Mouse (Mus musculus): Measurements from ENCODE around the gene Tns2. TPM values are rescaled to one million over a fixed set of nuclear protein-coding genes. Genes with fewer than 3 reads are reported as not detected.
A peak's percentile ranks its signal among the peaks of the same experiment; 100 is the strongest.

Tns2 gene
- 9.2 TPM in 2 replicates for total RNA-seq (2014; rRNA removed)
- polyA plus RNA-seq (2015; fragmentation: Nextera tagmentation; extraction: Ambion mirVana) = 5.5 and 6.2 TPM in 2 replicates

DNA sequence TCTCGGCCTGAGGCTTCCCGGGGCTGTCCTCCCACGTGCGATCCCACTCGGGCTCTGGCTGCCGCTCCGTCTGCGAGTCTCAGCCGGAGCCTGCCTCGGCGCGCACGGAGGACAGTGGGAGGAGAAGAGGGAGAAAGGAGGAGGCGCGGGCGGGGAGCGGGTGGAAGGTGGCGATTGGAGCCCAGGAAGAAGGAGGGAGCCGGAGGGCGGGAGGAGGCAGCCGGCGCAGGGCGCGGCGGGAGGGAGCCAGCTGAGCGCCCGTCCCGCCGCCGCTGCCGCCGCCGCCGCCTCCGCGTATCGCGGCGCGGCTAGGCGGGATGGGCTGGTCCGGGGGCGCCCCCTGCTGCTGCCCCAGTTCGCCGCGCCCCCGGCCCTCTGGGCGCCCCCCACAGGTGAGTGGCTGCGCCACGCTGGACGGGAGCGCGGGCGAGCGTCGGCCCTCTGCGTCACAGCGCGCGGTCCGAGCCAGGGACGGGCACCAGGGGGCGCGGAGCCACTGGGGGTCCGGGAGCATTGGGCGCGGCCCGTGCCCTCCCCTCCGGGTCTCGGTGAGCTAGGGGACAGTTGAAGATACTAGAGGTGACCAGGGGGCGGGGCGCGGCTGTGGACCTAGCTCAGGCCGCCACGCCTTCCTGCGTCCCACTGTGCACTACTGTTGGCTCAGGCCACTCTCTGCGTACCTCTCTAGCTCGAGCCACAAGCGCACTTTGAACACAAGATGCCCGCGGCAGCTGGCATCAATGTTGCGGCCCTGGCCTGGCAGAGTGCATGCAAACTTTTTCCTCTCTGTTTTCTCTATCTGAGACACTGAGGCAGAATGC lies at the start of gene Tns2:
TSS of gene Tns2 (plus strand) at position 253 of the 821 bp plus-strand sequence.
- Histone ChIP-seq H3K9ac (replicated peaks; ENCODE audit: low read length) (peak within 1 kb of the TSS; percentile 52), H3K36me3 (ENCODE audit: insufficient read depth, low read length) (peaks cover 16% of the 10 kb centered on the region; the same call in 1 of the 2 replicates), H3K4me2 (ENCODE audit: low read depth, low read length) (peak within 1 kb of the TSS; percentile 68), H3K27ac (peak within 1 kb of the TSS; percentile 72), H3K4me3 (ENCODE audit: low read length) (peak within 1 kb of the TSS; percentile 49), H3K9me3 (ENCODE audit: low read length) (no peaks in the 10 kb centered on the region), H3K4me1 (ENCODE audit: insufficient read depth, low read length) (peaks cover 20% of the 10 kb centered on the region), H3K27me3 (ENCODE audit: insufficient read depth, low read length) (no peaks in the 10 kb centered on the region)
- under 1% methylated on average over 40 of the region's 82 CpGs for WGBS
- DNase-seq (ENCODE audit: low spot score) (peak; percentile 67), ATAC-seq (peak; percentile 48)
- TF ChIP-seq CTCF (IDR thresholded peaks at IDR 0.05; ENCODE audit: low read depth) = no peak; the same call in 1 of the 2 replicates

DNA sequence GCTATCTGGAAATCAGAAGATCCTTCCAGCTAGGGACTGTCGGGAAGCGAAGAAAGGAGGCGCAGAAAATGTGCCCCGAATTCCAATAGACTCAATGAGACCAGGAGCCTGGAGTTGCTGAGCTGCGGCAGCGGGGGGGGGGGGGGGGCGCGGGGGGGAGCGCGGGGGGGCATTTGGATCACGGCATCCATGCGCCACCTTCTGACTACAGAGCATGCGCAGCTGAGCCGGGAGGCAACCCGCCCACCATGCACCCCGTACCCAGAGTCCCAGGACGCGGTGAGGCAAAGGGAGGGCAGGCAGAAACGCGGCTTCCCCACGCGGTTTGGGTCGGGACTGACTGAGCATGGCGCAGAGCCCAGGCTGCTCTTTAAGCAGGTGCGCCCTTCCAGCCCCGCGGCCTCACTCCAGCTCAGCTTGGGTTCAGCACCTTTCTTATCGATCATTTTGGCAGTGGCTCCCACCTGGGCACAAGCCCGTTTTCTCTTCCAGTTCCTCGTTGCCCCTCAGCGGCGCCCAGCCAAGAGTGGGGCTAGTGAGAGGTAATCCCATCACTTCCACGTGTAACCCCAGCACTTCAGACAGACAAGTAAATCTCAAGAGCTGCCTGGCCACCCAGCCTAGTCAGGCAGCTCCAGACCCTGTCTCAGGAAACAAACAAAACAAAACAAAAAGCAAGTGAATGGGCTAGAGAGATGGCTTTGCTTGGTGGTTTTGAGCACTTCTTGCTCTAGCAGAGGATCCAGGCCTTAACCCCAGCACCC lies 48.1 kb upstream of the Tns2 start:
- H3K36me3 ChIP-seq (ENCODE audit: insufficient read depth, low read length) = no peaks in the 10 kb centered on the region
- WGBS = 1% methylated on average over 28 of the region's 33 CpGs
- no peaks in the 10 kb centered on the region for H3K27me3 ChIP-seq (ENCODE audit: insufficient read depth, low read length)
- H3K4me3 ChIP-seq (ENCODE audit: low read length) = peak overlapping the region; percentile 42
- peak overlapping the region; percentile 57 for H3K4me2 ChIP-seq (ENCODE audit: low read depth, low read length)
- DNase-seq (ENCODE audit: low spot score) = peak; percentile 82
- peak; percentile 51 for TF ChIP-seq CTCF (IDR thresholded peaks at IDR 0.05; ENCODE audit: low read depth)
- no peaks in the 10 kb centered on the region for H3K9me3 ChIP-seq (ENCODE audit: low read length)
- no peaks in the 10 kb centered on the region for H3K4me1 ChIP-seq (ENCODE audit: insufficient read depth, low read length)
- H3K27ac ChIP-seq = peak overlapping the region; percentile 49; the same call in 1 of the 2 replicates
- ATAC-seq = peak; percentile 89
- peak overlapping the region; percentile 31 for H3K9ac ChIP-seq (replicated peaks; ENCODE audit: low read length)

DNA sequence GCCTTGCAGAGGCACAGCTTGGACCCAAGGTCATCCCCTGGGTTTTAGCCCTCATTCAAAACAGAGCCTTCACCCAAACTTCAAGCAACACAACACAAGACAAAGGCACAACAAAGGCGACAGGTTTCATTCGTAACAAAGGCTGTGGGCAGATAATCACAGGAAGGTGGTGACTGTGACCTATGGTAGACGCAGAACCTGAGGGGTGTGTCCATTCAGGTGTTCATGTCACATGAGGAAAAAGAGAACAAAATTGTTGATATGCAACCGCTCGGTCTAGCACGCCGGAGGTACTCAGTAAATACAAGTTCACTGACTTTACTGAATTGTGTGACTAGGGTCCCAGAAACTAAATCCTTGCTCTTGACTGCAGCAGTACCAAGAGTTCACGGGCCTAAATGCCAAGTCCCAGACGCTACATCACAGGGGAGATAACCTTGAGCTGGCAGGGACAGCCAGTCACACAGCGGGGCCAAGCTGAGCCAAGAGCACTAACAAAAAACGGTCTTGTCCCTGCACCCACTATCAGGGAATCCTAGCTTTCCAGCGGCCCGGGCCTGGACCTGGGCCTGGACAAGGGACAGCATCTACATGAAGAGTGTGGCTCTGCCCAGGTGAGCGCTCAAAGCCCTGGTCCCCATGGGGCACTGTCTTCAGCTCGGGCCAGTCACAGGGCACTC lies 43.6 kb upstream of the Tns2 start:
- no peaks in the 10 kb centered on the region for H3K4me1 ChIP-seq (ENCODE audit: insufficient read depth, low read length)
- no peak overlapping the region for H3K27ac ChIP-seq
- no peak for TF ChIP-seq CTCF (IDR thresholded peaks at IDR 0.05; ENCODE audit: low read depth)
- no peaks in the 10 kb centered on the region for H3K27me3 ChIP-seq (ENCODE audit: insufficient read depth, low read length)
- no peak overlapping the region for H3K4me2 ChIP-seq (ENCODE audit: low read depth, low read length)
- ATAC-seq (no peak), DNase-seq (ENCODE audit: low spot score) (no peak)
- no peak overlapping the region for H3K4me3 ChIP-seq (ENCODE audit: low read length)
- H3K36me3 ChIP-seq (ENCODE audit: insufficient read depth, low read length) = no peaks in the 10 kb centered on the region
- H3K9me3 ChIP-seq (ENCODE audit: low read length) = no peaks in the 10 kb centered on the region
- 91% methylated on average over 15 of the region's 15 CpGs for WGBS
- no peak overlapping the region for H3K9ac ChIP-seq (replicated peaks; ENCODE audit: low read length)

DNA sequence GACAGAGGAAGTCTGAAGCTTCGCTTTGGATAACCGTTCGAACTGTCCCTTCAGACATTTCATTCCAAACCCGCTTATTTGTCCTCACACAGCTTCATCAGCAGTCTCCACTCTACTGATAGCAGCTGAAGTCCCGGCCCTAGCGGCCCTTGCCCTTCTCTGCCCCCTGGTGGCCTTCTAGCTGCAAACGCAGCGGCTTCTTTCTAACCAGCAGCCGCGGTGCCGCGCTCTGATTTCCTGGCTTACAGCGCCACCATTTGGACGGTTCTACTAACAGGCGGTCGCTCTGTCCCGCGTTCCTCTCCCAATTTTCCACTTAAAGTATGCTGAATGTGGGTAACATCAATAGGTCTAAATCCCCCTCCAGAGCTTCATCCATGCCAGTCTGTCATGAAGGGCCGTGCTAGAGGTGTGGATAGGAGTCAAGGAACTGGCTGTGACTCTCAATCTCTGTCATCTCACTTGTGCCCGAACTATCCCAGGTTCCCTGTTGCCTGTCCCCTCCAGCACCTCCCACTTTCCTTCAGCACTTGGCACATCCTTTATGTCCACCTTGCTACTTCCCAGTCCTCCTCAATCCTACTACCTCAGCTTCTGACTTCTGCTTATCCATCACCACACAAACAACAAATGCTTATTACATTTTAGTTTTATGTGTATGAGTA lies 34.4 kb upstream of the Tns2 start:
- no peaks in the 10 kb centered on the region for H3K9me3 ChIP-seq (ENCODE audit: low read length)
- no peak overlapping the region for H3K9ac ChIP-seq (replicated peaks; ENCODE audit: low read length)
- 6% methylated on average over 20 of the region's 20 CpGs for WGBS
- H3K4me1 ChIP-seq (ENCODE audit: insufficient read depth, low read length) = 0 out of 2 replicates have a peak, but pooled peaks cover 5% of the 10 kb centered on the region
- ATAC-seq (peak; percentile 92), DNase-seq (ENCODE audit: low spot score) (peak; percentile 98)
- H3K4me2 ChIP-seq (ENCODE audit: low read depth, low read length) = no peak overlapping the region
- no peaks in the 10 kb centered on the region for H3K36me3 ChIP-seq (ENCODE audit: insufficient read depth, low read length)
- no peak overlapping the region for H3K4me3 ChIP-seq (ENCODE audit: low read length)
- TF ChIP-seq CTCF (IDR thresholded peaks at IDR 0.05; ENCODE audit: low read depth) = peak; percentile 100
- H3K27me3 ChIP-seq (ENCODE audit: insufficient read depth, low read length) = 0 out of 2 replicates have a peak, but pooled peaks cover 16% of the 10 kb centered on the region
- H3K27ac ChIP-seq = no peak overlapping the region

DNA sequence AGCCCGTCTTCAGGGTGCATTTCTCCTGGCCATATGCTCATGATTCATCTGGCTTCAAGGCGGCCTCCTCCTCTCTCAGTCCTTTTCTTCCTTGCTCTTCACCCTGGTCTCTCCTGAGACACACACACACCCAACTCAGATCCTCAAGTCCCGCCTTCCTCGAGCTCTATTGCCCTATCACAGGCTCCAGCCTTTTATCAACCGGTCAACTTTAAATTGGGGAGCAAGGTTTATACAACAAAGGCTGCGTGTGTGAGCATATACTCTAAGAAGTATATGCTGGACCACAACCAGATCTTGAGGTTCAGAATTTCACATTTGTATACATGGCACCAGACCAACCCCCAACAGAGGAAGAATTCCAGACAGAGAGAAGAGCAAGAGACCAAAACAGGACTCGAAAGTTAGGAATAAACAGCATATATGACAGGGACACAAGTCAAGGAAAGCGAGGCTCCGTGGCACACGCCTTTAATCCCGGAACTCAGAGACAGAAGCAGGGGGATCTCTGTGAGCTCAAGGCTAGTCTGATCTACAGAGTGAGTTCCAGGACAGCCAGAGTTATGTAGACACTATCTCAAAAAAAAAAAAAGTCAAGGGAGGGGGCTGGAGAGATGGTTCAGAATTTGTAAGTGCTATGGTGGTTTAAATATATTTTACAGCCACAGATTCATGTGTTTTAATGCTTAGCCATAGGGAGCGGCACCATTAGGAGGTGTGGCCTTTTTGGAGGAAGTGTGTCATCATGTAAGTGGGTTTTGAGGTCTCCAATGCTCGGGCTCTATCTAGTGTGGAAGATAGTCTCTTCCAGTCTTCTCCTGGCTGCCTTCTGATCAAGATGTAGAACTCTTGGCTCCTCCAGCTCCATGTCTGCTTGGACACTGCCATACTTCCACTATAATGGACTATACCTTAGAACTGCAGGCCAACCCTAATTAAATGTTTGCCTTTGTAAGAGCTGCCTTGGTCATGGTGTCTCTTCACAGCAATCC lies 29.4 kb upstream of the Tns2 start:
- Histone ChIP-seq H3K27me3 (ENCODE audit: insufficient read depth, low read length) (0 out of 2 replicates have a peak, but pooled peaks cover 16% of the 10 kb centered on the region), H3K4me3 (ENCODE audit: low read length) (no peak overlapping the region), H3K9ac (replicated peaks; ENCODE audit: low read length) (no peak overlapping the region), H3K4me2 (ENCODE audit: low read depth, low read length) (no peak overlapping the region), H3K36me3 (ENCODE audit: insufficient read depth, low read length) (no peaks in the 10 kb centered on the region), H3K4me1 (ENCODE audit: insufficient read depth, low read length) (peaks cover 8% of the 10 kb centered on the region; the same call in 1 of the 2 replicates), H3K27ac (no peak overlapping the region), H3K9me3 (ENCODE audit: low read length) (no peaks in the 10 kb centered on the region)
- TF ChIP-seq CTCF (IDR thresholded peaks at IDR 0.05; ENCODE audit: low read depth) = no peak
- no peak for ATAC-seq
- WGBS = 72% methylated on average over 13 of the region's 13 CpGs
- DNase-seq (ENCODE audit: low spot score) = no peak
